Mouse (Mus musculus) frontal cortex, adult 2 months (tissue): ENCODE measurements around the gene Mef2d. TPM values are rescaled to one million over a fixed set of nuclear protein-coding genes. Genes with fewer than 3 reads are reported as not detected.

Experiments
- DNase-seq, 2 experiments: peaks; one replicate each; pipeline ENCODE4 v3.0.0; 2022; ENCODE audit warnings: low spot score in 1 of 2; ENCODE audit errors: extremely low spot score in 1 of 2
- polyA plus RNA-seq: library from polyadenylated mRNA; depleted of rRNA; stranded (reverse); fragments of >200 nt; gene quantifications from 2 replicates; pipeline ENCODE4 v1.2.3, GENCODE M21; 2012

Mef2d gene
- polyA plus RNA-seq, 1 experiment = 137 TPM

GRCm38 (mm10) chr3:88136945-88137494, 5.2 kb upstream of the Mef2d start:
- no peak for DNase-seq

GRCm38 (mm10) chr3:88137821-88138220, 4.4 kb upstream of the Mef2d start:
- DNase-seq = no peak

GRCm38 (mm10) chr3:88138336-88139242, 3.6 kb upstream of the Mef2d start:
- peak; percentile 97 to 98 for DNase-seq

- DNase-seq = peak in 1 of 2 experiments; percentile 78
Observed at GRCm38 (mm10) chr3:88139243-88140177, 2.7 kb upstream of the Mef2d start.

- peak in 1 of 2 experiments; percentile 69 for DNase-seq
Observed at GRCm38 (mm10) chr3:88140178-88140902, 1.8 kb upstream of the Mef2d start.

- no peak for DNase-seq
Observed at GRCm38 (mm10) chr3:88140903-88141430, 1.2 kb upstream of the Mef2d start.

- DNase-seq = no peak
Observed at GRCm38 (mm10) chr3:88141439-88141786, 759 bp upstream of the Mef2d start.

GRCm38 (mm10) chr3:88142546-88142915, 359 bp downstream of the Mef2d start:
- DNase-seq = no peak

- DNase-seq = peak in 1 of 2 experiments; percentile 80
Observed at GRCm38 (mm10) chr3:88142916-88143771, 972 bp downstream of the Mef2d start.

- DNase-seq = peak in 1 of 2 experiments; percentile 65
Observed at GRCm38 (mm10) chr3:88143961-88144486, 1.9 kb downstream of the Mef2d start.

- DNase-seq = no peak
Observed at GRCm38 (mm10) chr3:88144648-88145410, 2.7 kb downstream of the Mef2d start.

- DNase-seq = peak in 1 of 2 experiments; percentile 48
Observed at GRCm38 (mm10) chr3:88145411-88145782, 3.2 kb downstream of the Mef2d start.

- DNase-seq = no peak
Observed at GRCm38 (mm10) chr3:88145952-88146351, 3.8 kb downstream of the Mef2d start.

- DNase-seq = no peak
Observed at GRCm38 (mm10) chr3:88146376-88147112, 4.4 kb downstream of the Mef2d start.

- DNase-seq = no peak
Observed at GRCm38 (mm10) chr3:88147444-88147843, 5.3 kb downstream of the Mef2d start.

- DNase-seq = no peak
Observed at GRCm38 (mm10) chr3:88147866-88148265, 5.7 kb downstream of the Mef2d start.

GRCm38 (mm10) chr3:88148354-88148753, 6.2 kb downstream of the Mef2d start:
- DNase-seq = no peak
